Mouse (Mus musculus) spleen, postnatal 4 days (tissue): ENCODE measurements around the gene Trim69.

ENCODE experiments used
- DNase-seq, 2 experiments: peaks; one replicate each; pipeline ENCODE4 v3.0.0; 2022; ENCODE audit warnings: low spot score in 2 of 2

Trim69 gene

GRCm38 (mm10) chr2:122153681-122154365, 6.7 kb upstream of the Trim69 start:
- no peak for DNase-seq

GRCm38 (mm10) chr2:122154479-122154878, 6.0 kb upstream of the Trim69 start:
- no peak for DNase-seq

- DNase-seq, result no peak
These were observed 5.2 kb upstream of the Trim69 start for GRCm38 (mm10) chr2:122155292-122155691.

- DNase-seq, result peak in 1 of 2 experiments; percentile 60
These were observed 4.3 kb upstream of the Trim69 start for GRCm38 (mm10) chr2:122156051-122156700.

- no peak for DNase-seq
These were observed 2.9 kb upstream of the Trim69 start for GRCm38 (mm10) chr2:122157561-122157960.

- peak in 1 of 2 experiments; percentile 44 for DNase-seq
These were observed 2.1 kb upstream of the Trim69 start for GRCm38 (mm10) chr2:122158362-122158802.

GRCm38 (mm10) chr2:122159667-122160066, 833 bp upstream of the Trim69 start:
- peak in 1 of 2 experiments; percentile 54 for DNase-seq

GRCm38 (mm10) chr2:122161542-122161941, 1.0 kb downstream of the Trim69 start:
- peak in 1 of 2 experiments; percentile 38 for DNase-seq

- no peak for DNase-seq
These were observed 2.0 kb downstream of the Trim69 start for GRCm38 (mm10) chr2:122162529-122162928.

GRCm38 (mm10) chr2:122163430-122164195, 3.1 kb downstream of the Trim69 start:
- DNase-seq, result peak in 1 of 2 experiments; percentile 43

- DNase-seq, result peak in 1 of 2 experiments; percentile 54
These were observed 3.8 kb downstream of the Trim69 start for GRCm38 (mm10) chr2:122164293-122164692.

- no peak for DNase-seq
These were observed 10.8 kb downstream of the Trim69 start for GRCm38 (mm10) chr2:122171292-122171691.

GRCm38 (mm10) chr2:122172188-122172587, 11.7 kb downstream of the Trim69 start:
- DNase-seq, result no peak

GRCm38 (mm10) chr2:122180051-122180822, 19.7 kb downstream of the Trim69 start:
- no peak for DNase-seq

- DNase-seq, result no peak
These were observed 24.6 kb downstream of the Trim69 start for GRCm38 (mm10) chr2:122185086-122185485.

- DNase-seq, result no peak
These were observed 25.6 kb downstream of the Trim69 start, which contains the start of the genes Patl2 and Terb2 for GRCm38 (mm10) chr2:122186106-122186505. Gene Patl2 (minus strand): TSS chr2:122186189. Gene Terb2 (plus strand): TSS chr2:122186272.

- DNase-seq, result no peak
These were observed 26.3 kb downstream of the Trim69 start for GRCm38 (mm10) chr2:122186751-122187150.

- no peak for DNase-seq
These were observed 31.3 kb downstream of the Trim69 start for GRCm38 (mm10) chr2:122191849-122192248.

- DNase-seq, result no peak
These were observed 34.0 kb downstream of the Trim69 start for GRCm38 (mm10) chr2:122194509-122194929.

- DNase-seq, result no peak
These were observed 41.0 kb downstream of the Trim69 start for GRCm38 (mm10) chr2:122201501-122201900.

GRCm38 (mm10) chr2:122206440-122207107, 46.1 kb downstream of the Trim69 start:
- DNase-seq, result no peak
